Mouse (Mus musculus): Measurements from ENCODE around the gene Lad1.

The Lad1 gene

DNA sequence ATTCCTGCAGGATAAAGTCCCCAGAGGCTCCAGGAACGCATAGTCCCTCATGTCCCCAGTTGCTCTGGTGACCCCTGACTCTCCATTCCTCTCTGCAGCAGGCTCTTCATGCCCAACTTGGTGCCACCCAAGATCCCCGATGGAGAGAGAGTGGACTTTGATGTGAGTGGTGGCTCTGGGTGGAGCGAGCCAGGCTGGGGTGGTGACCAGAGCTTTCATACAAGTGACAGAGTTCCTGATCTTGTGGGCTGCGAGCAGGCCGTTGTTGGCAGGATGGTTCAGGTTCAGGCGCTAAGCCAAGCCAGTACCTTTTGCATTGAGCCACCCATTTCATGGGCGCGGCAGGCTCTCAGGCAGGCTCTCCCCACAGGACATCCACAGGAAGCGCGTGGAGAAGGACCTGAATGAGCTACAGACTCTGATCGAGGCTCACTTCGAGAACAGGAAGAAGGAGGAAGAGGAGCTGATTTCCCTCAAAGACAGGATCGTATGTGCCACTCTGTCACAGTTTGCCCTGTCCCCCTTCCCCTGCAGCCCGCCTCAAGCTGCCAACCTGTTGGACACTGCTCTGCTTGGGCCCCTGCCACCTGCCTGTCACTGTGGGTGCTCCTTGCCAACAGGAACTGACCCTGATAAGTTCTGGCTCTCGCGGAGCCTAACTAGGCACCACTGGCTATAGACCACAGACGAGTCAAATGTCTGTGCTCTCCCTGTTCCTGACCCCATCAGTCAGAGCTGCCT is 29.4 kb downstream of the Lad1 start:
- no peak for DNase-seq

DNA sequence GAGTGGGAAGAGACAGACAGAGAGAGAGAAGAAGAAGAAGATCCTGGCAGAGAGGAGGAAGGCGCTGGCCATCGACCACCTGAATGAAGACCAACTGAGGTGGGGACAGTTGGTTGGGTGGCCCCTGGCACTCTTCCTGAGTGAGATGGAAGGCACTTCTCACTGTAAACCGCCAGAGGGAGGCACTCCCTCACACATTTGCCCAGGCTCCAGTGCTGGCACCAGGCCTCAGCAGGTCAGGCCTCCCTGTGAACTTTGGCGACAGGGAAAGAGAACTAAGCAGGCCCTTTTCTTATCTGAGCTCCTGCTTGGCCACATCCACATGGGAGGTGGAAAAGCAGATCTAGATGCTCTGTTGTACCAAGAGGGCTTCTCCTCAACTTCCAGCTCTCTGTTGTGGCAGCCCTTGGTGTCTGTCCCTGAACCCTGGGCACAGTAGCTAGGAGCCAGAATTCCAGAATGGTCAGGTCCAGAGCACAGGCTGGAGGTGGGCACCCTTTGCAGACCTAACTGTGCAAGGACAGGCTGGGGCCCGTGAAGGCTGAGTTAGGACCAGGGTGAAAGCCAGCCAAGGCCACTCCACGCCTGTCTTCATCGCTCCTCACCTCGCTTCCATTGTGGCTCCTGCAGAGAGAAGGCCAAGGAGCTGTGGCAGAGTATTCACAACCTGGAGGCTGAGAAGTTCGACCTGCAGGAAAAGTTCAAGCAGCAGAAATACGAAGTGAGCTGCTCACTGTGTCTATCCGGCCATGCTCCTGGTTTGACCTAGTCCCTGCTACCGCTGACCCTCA is 32.5 kb downstream of the Lad1 start:
- peak; percentile 64 for DNase-seq

DNA sequence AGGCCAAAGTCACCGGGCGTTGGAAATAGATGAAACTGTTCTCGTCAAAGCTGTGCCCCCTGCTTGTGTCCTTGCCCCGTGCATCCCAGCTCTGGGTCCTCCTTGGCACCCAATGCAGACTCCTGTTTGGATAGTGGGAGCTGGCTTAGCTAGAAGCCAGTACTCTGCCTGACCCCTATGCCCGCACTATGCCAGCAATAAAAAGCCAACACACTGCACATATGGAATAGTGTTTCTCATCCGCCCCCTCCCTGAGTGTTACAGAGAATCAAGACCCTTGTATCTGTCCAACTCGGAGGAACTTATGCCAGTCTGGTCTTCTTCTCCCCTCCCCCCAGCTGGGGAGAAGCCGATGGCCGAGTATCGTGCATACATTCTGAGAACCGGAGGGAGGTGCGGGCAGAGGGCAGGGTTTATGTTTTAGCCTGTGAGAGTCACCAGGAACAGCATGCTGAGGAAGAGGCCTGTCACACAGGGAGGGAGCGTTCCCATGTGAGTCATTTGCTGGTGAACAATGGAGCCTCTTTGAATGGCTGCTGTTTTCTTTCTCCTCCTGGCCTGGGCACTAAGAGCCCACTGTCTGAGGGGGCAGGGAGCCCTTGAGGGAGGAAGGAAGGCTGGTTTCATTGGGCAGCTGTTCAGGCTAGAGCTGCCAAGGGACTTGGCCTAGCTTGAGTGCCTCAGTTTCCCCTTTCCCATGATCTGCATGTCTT is 33.8 kb downstream of the Lad1 start:
- DNase-seq: no peak

DNA sequence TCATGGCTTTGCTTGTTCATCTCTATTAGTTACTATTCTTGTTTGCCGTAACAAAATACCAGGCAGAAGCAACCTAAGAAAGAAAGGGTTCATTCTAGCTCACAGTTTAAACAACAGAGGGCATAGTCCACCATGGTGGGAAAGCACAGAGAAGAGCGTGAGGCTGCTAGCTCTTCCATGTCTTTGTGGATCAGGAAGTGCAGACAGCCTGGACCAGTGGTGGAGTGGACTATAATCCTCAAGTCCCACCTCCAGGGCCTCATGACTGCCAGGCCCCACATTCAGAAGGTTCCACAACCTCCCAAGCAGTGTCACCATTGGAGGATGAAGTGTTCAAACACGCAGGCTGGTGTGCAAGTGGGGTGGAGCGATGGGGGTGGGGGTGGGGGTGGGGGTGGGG is 34.8 kb downstream of the Lad1 start:
- no peak for DNase-seq

DNA sequence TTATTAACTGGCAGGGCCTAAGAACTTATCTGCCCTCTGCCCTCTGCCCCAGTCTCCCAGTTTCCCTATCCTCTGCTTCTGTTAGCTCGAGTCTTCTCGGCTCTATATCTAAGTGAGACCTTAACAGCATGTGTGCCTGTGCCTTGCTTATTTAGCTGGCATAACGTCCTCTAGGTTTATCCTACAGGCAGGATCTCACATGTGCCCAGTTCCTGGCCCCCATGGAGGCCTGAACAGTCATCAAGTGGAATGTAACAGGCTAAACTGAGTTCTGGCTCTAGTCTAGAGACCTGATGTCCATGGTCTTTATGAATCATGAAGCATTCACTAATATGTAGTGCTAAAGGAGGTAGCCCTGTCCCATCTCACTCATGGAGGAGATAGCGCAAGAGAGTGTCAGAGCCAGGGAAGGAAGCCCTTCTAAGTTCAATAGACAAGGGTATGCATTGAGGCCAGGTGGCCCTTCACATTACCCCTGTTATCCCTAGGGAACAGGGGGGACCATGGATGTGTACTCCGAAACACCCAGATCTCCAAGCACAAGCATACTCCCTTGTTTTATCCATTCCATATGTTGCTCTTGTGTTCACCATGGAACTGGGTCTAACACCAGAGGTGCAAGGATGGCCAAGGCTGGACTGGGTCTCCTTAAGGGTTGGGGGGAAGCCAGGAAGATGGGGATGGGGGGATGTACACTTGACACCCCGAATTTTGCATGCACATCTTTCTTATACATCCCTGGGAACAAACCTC is 36.4 kb downstream of the Lad1 start:
- no peak for DNase-seq

DNA sequence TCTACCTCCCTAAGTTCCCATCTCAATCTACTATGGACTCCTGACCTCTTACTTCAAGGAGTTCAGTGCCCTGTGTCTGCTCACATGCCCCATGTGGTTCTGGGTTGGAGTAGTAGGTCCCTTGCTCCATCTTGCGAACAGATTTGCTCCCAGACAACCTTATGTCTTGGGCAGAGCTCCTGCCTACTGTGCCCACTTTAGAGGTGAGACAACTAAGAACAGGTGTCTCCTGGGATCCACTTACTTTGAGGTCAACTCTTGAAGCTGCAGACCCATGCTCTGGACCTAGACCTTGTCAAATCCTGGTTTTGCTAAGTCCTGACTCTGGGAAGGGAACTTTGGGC is 36.9 kb downstream of the Lad1 start:
- DNase-seq: no peak

DNA sequence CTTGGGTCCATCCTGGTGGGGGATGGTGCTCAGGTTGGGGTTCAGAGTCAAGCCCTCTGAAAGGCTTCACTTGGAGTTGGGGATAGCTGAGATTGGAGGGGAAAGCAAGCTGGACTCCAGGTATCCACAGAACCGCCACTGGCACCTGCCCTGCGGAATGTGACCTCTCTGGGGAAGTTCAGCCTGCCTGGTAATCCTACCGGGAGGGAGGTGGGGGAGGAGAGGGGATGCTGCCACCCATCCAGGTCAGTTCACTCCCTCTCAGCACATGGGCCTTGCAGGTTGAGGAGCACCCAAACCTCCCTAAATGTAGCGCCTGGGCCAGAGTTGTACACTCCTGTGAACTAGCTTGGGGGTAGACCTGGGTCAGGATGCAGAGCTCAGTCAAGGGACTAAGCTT is 37.7 kb downstream of the Lad1 start:
- no peak for DNase-seq

DNA sequence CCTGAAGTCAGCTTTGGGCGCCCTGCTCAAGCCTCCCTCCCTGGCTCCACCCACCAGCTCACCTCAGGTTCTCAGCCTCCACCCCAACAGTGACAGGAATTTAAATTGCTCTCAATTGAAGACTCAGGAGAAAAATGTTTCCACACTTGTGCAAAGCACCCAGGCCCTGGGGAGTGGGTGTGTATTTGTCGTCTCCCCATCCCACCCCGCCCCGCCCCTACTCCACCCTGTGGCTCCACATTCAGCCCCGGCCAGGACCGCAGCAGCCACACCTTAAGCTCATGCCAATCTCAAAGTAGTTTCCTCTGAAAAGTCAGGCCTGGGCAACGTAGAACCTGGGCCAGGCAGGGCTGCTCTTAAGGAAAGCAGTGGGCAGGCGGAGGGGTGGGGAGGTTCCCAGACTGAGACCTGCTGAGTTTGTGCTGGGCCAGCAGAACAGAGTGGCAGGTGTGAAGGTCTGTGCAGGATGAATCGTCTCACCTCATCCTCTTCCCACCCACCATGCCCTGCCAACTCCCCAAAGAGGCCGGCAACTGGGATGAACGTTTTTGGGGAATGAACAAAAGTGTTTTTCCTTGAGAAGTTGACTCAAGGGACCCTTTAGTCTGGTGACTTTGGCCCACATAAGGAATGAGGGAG is 38.9 kb downstream of the Lad1 start:
- DNase-seq: no peak

DNA sequence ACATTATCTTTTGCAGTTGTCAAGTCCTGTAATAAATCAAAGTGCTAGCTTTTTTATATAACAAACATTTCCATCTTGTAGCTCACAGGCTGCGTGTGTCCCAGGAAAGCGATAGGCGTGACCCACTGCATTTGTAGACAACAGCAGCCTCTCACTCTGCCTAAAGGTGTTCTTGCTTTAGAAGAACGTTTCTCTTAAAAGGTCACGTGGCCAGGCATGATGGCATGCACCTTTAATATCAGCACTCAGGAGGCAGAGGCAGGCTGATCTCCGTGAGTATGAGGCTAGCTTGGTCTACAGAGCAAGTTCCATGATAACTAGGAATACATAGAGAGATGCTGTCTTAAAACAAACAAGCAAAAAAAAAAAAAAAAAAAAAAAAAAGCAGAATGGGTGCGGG is 40.1 kb downstream of the Lad1 start:
- no peak for DNase-seq

DNA sequence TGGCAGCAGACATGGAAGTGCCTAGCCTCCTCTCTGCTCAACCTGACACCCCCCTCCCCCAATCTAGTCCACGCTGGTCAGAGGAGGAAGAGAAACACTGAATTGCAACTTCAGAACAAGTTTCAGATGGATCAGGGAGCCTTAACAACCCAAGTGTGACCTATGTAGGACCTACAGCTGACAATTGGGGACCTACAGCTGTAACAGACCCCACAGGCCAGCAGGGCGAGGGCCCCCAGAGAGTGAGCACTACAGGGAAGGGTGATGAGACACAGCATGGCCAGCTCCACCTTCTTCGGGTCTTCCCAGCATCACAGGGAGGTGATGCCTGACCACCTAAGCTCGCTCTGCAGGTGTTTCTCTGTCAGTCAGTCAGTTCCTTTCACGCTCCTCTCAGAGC is 42.7 kb downstream of the Lad1 start:
- no peak for DNase-seq

DNA sequence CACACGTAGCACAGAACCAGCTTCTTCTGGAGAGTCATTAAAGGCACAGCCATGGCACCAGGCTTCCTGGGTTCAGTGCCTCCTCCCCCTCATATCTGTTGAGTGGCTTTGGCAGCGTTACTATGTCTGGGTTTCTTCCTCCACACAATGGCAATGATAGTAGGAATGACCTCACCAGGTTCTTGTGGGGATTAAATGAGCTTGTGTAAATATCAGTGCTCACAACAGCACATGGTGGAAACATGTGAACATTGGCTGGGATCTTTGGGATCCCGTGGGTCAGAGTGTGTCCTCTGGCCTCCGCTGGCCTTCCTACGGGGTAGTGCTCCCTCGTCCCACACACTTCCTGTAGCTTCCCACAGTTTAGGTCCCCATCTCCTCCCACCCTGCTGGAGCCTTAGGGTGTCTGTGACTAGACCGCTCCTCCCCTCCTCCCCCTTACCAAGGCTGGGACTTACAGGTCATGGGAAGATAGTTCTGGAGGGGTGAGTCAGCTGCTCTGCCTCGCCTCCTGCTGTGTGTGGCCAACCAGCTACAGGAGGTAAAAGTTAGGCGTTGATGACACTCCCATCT is 43.7 kb downstream of the Lad1 start:
- peak; percentile 18 for DNase-seq

DNA sequence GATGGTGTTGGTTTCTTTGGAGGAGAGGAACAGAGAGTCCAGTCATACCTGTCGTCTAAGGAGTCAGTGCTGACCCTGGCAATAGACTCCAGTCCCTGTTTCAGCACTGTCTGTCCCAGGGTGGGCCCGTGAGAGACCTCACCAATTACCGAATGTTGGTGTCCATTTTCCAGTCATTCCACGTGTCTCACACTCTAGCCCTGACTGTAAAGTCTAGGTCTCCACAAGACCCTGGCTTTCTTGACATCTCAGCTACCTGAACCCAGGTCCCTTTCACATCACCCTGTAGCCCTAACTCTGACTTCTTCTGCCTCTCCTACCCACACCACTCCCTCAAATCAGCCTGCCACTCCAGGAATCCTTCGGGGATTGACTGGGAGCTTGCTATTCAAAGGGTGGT is 44.2 kb downstream of the Lad1 start:
- DNase-seq: no peak

DNA sequence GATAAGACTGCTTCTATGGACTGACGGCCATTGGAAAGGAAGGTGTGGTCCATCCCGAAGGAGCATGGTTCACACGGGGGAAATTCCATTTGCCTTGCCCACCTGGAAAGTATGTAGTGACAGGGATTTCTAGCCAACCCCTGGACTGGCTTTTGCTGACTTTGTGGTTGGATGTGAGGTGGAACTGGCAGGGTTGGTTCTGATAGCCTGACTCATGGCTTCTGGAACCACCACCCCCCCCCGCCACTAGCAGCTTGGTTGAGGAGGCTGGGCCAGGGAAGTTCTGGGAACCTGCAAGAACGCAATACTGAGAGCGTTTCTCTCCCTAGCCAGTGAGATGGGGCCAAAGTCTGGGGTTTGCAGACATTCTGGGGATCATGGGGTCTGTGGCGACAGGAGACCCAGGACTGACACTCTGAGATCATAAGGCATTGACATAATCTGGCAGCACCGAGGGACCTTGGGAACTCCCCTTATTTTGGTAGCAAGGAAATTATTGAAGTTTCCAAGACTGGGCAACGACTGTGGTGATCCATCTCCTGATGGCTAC is 45.5 kb downstream of the Lad1 start:
- no peak for DNase-seq

DNA sequence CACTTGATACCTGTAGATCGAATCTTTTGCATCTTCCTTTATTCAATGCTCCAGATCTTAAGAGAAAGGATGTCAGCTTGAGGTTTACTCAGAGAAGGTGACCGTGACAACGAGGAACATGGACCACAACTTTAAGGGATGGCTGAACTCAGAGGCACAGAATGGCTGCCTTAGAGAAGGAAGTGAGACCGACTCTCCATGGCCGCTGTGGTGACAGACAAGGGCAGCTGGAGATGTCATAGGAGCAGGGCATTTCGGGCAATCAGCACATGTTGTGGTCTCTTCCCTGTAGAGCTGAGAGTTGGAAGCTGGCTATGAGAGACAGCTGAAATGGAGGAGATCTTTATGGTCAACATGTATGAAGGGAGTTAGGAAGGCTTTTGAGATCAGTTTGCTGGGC is 46.4 kb downstream of the Lad1 start:
- no peak for DNase-seq

DNA sequence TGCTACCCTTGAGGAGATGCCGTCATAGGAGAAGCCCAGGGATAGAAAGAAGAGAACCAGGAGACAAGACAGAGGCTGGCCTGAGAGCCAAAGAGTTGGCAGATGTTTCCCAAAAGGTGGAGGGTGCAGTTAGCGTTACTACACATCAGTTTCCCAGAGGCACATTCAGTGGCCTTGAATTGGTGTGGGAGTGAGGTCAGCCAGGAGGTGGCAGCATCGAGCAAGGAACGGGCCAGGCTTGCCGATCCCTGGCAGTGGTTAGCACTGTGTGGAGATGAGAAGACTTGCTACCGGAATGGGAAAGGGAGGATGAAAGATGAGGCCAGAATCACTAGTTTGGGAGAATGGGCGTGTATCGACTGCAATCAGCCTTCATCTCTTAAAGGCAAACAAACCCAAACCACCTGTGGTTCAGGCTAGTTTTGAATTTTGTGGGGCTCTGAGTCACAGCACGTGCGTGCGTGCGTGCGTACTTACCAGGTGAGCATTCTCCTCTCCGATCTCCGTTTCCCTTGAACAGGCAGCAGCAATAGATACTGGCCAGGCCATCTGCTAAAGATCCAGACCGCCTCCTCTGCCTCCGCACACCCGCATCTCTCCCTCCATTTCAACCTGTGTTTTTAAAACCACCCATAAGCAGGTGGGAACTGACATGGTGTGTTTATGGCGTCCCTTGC is 47.3 kb downstream of the Lad1 start:
- DNase-seq: peak; percentile 88

DNA sequence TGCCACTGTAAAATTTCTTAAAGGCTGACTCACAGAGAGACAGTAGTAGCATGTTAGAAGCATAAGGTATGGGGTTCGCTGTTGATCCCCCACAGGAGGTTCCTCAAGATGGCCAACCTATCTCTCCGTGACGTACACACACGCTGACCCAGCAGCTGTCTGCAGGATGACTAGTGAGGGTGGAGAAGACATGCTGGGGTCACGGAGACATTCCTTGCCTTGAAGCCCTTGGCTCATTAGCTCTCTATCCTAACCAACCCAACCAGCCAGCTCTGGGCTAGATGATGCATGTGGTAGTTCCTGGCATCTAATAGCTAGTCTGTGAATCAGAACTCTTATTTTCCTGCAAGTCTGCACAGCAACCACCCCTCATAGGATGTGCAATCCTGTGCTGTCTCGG is 50.2 kb downstream of the Lad1 start:
- DNase-seq: no peak

DNA sequence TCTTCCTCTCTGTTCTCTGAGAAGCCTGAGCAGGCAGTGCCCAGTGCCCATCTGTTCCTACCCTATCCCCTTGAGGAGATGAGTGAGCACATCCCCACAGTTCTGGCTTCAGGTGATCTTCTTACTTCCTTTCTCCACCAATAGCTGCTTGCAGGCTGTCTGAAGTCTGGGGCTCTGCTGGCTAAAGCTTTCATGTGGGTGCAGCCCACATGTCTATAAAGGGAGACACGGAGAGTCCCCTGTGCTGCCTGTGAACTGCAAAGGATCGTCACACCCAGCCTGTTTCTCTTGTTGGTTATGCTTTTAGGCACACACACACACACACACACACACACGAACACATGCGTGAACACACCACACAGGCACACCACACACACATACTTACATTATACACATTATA is 54.6 kb downstream of the Lad1 start:
- no peak for DNase-seq

DNA sequence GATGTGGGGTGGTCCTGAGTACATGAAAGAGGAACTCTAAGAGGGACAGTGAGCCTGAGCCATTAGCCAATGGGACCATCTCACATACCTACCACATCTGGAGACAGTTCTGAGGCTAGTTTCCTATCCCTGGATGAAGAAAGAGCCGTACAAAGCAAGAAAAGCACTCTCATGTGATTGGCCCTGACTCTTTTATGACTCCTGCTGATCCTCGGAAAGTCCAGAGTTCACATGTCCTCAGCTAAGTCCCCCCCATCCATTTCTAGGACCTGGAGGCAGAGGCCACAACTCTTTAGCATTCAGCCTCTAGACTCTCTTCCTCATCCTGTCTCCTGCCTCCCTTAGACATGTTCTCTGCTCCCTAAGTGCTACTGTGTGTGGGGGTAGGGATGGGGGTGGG is 58.9 kb downstream of the Lad1 start:
- DNase-seq: no peak

DNA sequence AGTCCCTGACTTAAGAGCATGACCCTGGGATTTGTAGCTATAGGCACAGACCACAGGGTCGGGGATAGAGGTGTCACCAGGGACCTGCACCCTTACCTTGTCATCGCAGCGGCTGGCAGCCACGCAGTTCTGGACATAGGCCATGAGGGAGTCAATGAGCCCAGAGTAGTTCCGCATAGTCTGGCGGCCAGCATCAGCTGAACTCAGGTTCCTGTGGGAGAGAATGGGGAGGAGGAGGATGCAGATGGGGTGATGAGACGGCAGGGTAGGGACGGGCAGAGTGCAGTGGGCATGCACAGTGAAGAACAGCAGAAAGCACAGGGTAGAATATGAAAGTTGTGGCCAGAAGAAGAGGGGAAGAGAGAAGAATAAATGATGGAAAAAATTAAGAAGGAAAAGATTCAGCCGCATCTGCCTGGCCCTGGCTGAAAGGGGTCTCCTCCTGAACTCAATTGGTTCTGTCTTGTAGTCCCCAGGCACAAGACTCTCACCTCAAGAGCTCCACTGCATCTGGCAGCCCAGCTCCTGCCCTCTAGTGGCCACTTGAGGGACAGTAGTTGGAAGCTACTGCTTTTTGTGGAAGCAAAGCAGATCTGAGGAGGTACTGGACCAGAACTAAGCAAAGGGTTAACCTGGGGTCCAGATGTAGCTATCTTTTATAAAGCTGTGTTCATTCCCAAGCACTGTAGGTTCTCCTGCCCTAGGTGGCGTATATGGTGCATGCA is 64.1 kb downstream of the Lad1 start:
- peak; percentile 77 for DNase-seq
